Mouse (Mus musculus) heart, adult 8-10 months (tissue): ENCODE results near the gene Fbxw14. TPM values are rescaled to one million over a fixed set of nuclear protein-coding genes. Genes with fewer than 3 reads are reported as not detected.
"Not testable (repeated sequence)": the region's sequence is repeated elsewhere in the genome, so short reads cannot be mapped to it uniquely, and the experiment has no call there.

Source experiments
- DNase-seq: peaks from one replicate; pipeline ENCODE4 v3.0.0; 2022; ENCODE audit warnings: low spot score
- total RNA-seq, 4 experiments: library from RNA; stranded (reverse); gene quantifications; 2 replicates each; pipeline ENCODE4 v1.2.4; 2022

The Fbxw14 gene
- total RNA-seq, result not detected

GRCm38 (mm10) chr9:109287576-109287975 lies at the start of gene Fbxw14:
Fbxw14 (minus strand) TSS chr9:109287676.
- DNase-seq, result not testable (repeated sequence)

- DNase-seq, result no peak
Observed at GRCm38 (mm10) chr9:109263041-109263440, 24.4 kb downstream of the Fbxw14 start.

GRCm38 (mm10) chr9:109234654-109235053 lies 52.8 kb downstream of the Fbxw14 start, which contains the start of gene Fbxw20:
Fbxw20 (minus strand) TSS chr9:109234754.
- DNase-seq, result no peak

Other genes starting within 250 kb of the Fbxw14 start
- 10 to 100 TPM; 30.1 to 36.9 (median 33.7) TPM for gene Shisa5, start 249.1 kb downstream of the Fbxw14 start, total RNA-seq
- 10 to 100 TPM; 16.3 to 19.2 (median 17.6) TPM for gene Trex1, start 227.9 kb downstream of the Fbxw14 start, total RNA-seq
- 1 to 10 TPM; 8.1 to 9.4 (median 8.5) TPM for gene Atrip, start 213.6 kb downstream of the Fbxw14 start, total RNA-seq
- gene Ccdc51, start 205.2 kb downstream of the Fbxw14 start, total RNA-seq, result 10 to 100 TPM; 10.5 to 13.4 (median 12.7) TPM
- 100 to 1,000 TPM; 220 to 257 (median 236) TPM for gene Tma7, start 205.1 kb downstream of the Fbxw14 start, total RNA-seq
- gene Plxnb1, start 192.3 kb downstream of the Fbxw14 start, total RNA-seq, result 10 to 100 TPM; 21.6 to 25.9 (median 22.9) TPM
- not detected for gene Fbxw21, start 125.6 kb downstream of the Fbxw14 start, total RNA-seq
- gene Fbxw13, start 91.7 kb downstream of the Fbxw14 start, total RNA-seq, result not detected
- gene Fbxw20, start 52.9 kb downstream of the Fbxw14 start, total RNA-seq, result not detected
- not detected for gene Fbxw28, start 52.0 kb upstream of the Fbxw14 start, total RNA-seq
- not detected for gene Fbxw22, start 116.6 kb upstream of the Fbxw14 start, total RNA-seq
- not detected for gene Fbxw16, start 161.5 kb upstream of the Fbxw14 start, total RNA-seq
- gene Fbxw19, start 208.2 kb upstream of the Fbxw14 start, total RNA-seq, result not detected